Mouse (Mus musculus) lung, adult 2 months (tissue): ENCODE results near the gene Agap1.

Experiments used
- CTCF ChIP-seq: fragments of 200-500 bp; IDR thresholded peaks from 2 replicates; pipeline ENCODE4 v1.5.1; 2011; ENCODE audit warnings: mild to moderate bottlenecking, low read length, control low read depth; ENCODE audit not compliant: insufficient read depth
- POLR2A ChIP-seq: fragments of 200-500 bp; IDR thresholded peaks from 2 replicates; pipeline ENCODE4 v1.6.1; 2011; ENCODE audit warnings: low read depth, mild to moderate bottlenecking, control low read depth, low read length, borderline replicate concordance; ENCODE audit errors: extremely low read depth

GRCm38 (mm10) chr1:89441236-89441897 lies 13.2 kb upstream of the Agap1 start:
- TF ChIP-seq CTCF: no peak
- TF ChIP-seq POLR2A: no peak
